Mouse (Mus musculus) megakaryocyte-erythroid progenitor cell, adult 5-6 weeks (primary cell): ENCODE data around the gene Nfib. TPM values are rescaled to one million over a fixed set of nuclear protein-coding genes. Genes with fewer than 3 reads are reported as not detected.

Experiments
- ATAC-seq: replicated peaks from 2 replicates; pipeline ENCODE4 v1.8.0; 2016; ENCODE audit warnings: mild to moderate bottlenecking, inconsistent platforms; ENCODE audit not compliant: severe bottlenecking, poor library complexity, low FRiP score, low TSS enrichment
- total RNA-seq, 2 experiments: library from RNA; stranded (forward) in 1 of 2; stranded (reverse) in 1 of 2; fragments of 200-1000, 215-1000 nt in 1 of 2; fragments of >200 nt in 1 of 2; fragmentation: Nextera tagmentation in 1 of 2; gene quantifications; 2 replicates each; pipeline ENCODE4 v1.2.3; 2014 to 2017

Nfib gene
- total RNA-seq, 2 experiments from 2014 or later: not detected

GRCm38 (mm10) chr4:82505121-82506031 is 200.2 kb downstream of the Nfib start:
- no peak for ATAC-seq

- no peak for ATAC-seq
Observed at GRCm38 (mm10) chr4:82504284-82505120, 201.0 kb downstream of the Nfib start.

DNA sequence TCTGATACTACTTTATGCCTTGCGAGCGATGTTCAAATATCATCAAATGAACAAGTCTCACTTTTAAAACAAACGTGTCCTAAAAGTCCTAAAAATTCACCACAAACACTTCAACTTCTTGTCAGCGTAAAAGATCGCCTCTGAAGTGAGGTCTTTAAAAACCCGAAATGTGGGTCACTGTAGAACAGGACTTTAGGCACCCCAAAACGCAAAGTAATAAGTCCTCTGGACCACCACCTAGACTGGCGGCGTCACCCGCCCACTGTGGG is 201.6 kb downstream of the Nfib start:
- ATAC-seq: no peak

- ATAC-seq: no peak
Observed at GRCm38 (mm10) chr4:82503274-82504014, 202.1 kb downstream of the Nfib start.

GRCm38 (mm10) chr4:82502611-82503010 is 202.9 kb downstream of the Nfib start:
- ATAC-seq: no peak

DNA sequence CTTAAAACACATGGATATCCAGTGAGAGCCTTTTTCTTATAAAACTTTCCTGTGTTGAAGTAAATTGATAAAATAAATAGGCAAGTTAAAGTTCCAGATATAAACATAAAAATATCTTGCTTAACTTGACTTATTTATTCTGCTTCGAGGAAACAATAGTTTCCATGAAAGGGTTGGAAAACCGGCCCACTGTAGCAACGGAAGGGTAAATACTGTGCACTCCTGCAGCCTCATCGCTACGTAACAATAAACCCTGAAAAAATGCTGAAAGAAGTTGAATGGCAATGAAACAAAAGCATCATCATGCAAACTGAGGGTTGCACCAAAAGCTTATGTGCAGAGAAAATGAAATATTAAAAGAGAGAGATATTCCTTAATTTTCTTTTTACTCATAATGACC is 203.5 kb downstream of the Nfib start:
- ATAC-seq: no peak

- no peak for ATAC-seq
Observed at GRCm38 (mm10) chr4:82500578-82501098, 204.9 kb downstream of the Nfib start.

- no peak for ATAC-seq
Observed at GRCm38 (mm10) chr4:82499725-82500577, 205.6 kb downstream of the Nfib start.

DNA sequence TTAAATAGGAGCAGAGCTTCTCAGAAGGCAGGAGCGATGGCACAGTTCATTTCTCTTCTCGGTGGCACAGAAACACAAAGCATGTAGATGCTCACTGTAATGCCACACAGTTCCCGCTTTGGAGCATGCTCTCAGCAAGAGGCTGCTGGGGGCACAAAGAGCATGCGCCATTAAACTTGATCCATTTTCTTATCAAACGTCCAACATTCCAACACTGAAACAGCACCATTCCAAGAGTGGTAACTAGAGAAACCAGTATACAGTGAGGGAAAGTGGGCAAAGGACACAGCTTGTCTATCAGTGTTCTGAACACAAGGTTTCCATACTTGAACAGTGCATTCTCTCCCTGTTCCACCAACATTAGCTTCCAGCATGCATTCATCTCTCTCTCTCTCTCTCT is 206.3 kb downstream of the Nfib start:
- no peak for ATAC-seq

DNA sequence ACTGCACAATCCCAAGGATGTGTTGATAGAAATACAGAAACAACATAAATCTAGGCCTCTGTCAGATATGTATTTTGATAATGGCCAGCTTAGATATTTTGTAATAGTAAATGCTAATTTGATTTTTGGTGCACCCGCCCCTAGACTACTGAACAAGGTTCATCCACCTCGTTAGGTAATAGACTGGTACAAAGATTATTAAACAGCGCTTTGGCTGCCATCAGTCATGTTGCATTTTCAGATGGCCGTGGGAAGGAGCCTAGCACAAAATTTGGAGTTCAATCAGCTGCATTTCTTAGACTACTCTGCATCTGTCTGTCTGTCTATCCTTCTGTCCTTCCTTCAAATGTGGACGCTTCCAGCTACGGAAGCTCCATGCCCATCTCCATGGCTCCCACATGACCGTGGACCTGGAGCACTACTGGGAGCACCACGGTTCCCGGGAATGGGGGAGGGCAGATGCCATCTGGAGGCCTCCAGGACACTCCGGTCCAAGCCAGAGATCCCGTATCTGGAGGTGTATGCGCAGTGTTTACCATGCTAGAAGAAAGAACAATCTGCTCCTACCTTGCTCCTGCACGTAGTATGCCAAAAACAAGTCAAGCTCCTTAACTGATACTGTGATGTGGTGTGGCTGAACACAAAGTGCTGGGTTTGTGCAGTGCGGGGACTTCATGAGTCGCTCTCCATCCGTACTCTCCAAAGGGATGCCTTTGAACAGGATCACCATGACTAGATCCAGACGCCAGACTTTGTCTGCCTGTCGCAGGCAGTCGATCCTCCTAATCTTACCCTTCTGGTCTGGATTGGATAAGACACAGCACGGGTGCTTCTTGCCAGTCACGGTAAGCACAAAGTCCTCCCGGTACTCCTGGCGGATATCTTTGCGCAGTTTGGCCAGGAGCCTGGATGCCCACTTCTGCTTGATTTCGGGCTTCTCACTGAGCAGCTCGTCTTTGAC is 207.6 kb downstream of the Nfib start:
- ATAC-seq: no peak

- ATAC-seq: no peak
Observed at GRCm38 (mm10) chr4:82497141-82497566, 208.4 kb downstream of the Nfib start.

GRCm38 (mm10) chr4:82496383-82496782 is 209.2 kb downstream of the Nfib start:
- ATAC-seq: no peak

GRCm38 (mm10) chr4:82495605-82496004 is 209.9 kb downstream of the Nfib start:
- ATAC-seq: no peak

- ATAC-seq: no peak
Observed at GRCm38 (mm10) chr4:82494829-82495228, 210.7 kb downstream of the Nfib start.

DNA sequence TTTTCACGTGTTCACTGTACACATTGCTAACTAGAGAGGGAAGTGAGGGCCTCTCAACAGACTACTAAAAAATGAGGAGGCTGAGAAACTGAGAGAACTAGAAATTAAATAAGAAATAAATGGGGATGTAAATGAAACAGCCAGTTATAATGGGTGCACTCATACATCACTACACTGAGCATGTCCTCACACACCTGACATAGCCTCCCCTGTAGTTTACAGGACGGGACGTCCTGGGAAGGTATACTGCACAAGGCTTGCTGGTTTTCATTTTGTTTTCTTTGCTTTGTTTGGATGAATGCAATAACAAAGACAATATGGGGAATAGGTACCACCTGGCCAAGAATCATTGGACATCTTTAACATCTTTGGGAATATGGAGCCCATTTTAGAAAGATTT is 211.1 kb downstream of the Nfib start:
- ATAC-seq: no peak

DNA sequence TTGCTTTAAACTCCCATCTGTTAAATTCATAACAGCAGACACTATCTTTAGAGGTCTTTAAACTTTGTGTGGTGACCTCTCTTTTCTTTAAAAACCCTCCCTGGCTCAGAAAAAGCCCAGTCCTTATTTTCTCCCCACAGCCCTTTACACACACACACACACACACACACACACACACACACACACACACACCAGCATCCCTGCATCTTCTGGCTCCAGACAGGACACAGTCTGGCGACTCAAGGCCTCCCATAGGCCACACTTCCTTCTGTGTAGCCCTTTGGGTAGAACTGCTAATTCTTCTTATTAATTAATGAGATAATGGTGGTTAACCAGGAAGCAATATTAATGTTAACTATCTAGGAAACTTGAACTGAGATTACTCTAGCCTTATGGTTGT is 211.7 kb downstream of the Nfib start:
- no peak for ATAC-seq

DNA sequence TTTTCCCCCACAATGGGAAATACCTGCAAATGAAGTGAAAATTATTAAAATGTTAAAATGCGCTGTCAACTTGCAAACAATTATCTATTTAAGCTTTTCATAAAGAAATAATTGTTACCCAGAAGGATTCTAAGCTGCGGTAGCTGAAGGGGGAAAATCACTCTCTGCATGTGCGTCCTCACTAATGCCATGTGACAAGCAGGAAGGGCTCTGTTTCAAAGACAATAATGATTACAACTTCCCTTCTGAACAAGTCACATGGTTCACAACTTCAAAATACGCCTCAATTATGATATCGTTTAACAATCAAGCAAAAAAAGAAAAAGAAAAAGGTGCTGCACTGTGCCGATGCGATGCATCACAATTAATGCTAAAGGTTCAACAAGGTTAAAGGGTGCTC is 212.2 kb downstream of the Nfib start:
- no peak for ATAC-seq

- ATAC-seq: no peak
Observed at GRCm38 (mm10) chr4:82492737-82493136, 212.8 kb downstream of the Nfib start.
